Mouse (Mus musculus) heart, postnatal 0 days (tissue): ENCODE results near the gene Erbin. TPM values are rescaled to one million over a fixed set of nuclear protein-coding genes. Genes with fewer than 3 reads are reported as not detected.

Experiments used
- ATAC-seq: fragments of 200-750 bp; cut with Nextera tagmentation; 2 replicates; pipeline ENCODE4 v1.8.0; 2017; ENCODE audit warnings: low read depth, moderate number of reproducible peaks, moderate library complexity; ENCODE audit not compliant: insufficient read depth
- DNase-seq: peaks from one replicate; pipeline ENCODE4 v3.0.0-alpha.2; 2016; ENCODE audit warnings: low spot score
- H3K27ac ChIP-seq: fragments of 300-500 bp; sonication (generic); 2 replicates; pipeline ENCODE4 v1.5.1; 2014; ENCODE audit warnings: low read depth, mild to moderate bottlenecking
- H3K27me3 ChIP-seq: fragments of 300-500 bp; sonication (generic); 2 replicates; pipeline ENCODE4 v1.6.1; 2014; ENCODE audit warnings: low read length, mixed read lengths; ENCODE audit not compliant: control insufficient read depth, insufficient read depth
- H3K36me3 ChIP-seq: fragments of 300-500 bp; sonication (generic); replicated peaks from 2 replicates; pipeline ENCODE4 v1.6.1; 2014; ENCODE audit warnings: low read length, mixed read lengths; ENCODE audit not compliant: control insufficient read depth, insufficient read depth
- H3K4me1 ChIP-seq: fragments of 300-500 bp; sonication (generic); 2 replicates; pipeline ENCODE4 v1.6.1; 2014; ENCODE audit warnings: antibody characterized with exemption; ENCODE audit not compliant: control insufficient read depth, insufficient read depth
- H3K4me2 ChIP-seq: fragments of 300-500 bp; sonication (generic); 2 replicates; pipeline ENCODE4 v1.6.1; 2014; ENCODE audit warnings: low read depth, mild to moderate bottlenecking, low read length, moderate library complexity
- H3K4me3 ChIP-seq: fragments of 300-500 bp; sonication (generic); 2 replicates; pipeline ENCODE4 v1.5.1; 2014; ENCODE audit warnings: low read depth, low read length
- H3K9ac ChIP-seq: fragments of 300-500 bp; sonication (generic); replicated peaks from 2 replicates; pipeline ENCODE4 v1.6.1; 2014; ENCODE audit warnings: low read depth, low read length, mixed read lengths
- H3K9me3 ChIP-seq: fragments of 300-500 bp; sonication (generic); replicated peaks from 2 replicates; pipeline ENCODE4 v1.6.1; 2016; ENCODE audit warnings: low read length; ENCODE audit not compliant: control insufficient read depth
- CTCF ChIP-seq: IDR thresholded peaks from 2 replicates; pipeline ENCODE4 v1.5.1; 2016; ENCODE audit warnings: antibody characterized with exemption, control low read depth, low read depth
- EP300 ChIP-seq: IDR thresholded peaks from 2 replicates; pipeline ENCODE4 v1.6.1; 2016; ENCODE audit warnings: antibody characterized with exemption, low read depth
- WGBS: fragments of 180-500 bp; shearing (Covaris S2); extraction: QIAGEN DNeasy Blood & Tissue Kit; methylation state at CpG from one replicate; pipeline ENCODE4 v1.1.7; 2014; 5-methylcytosine and 5-hydroxymethylcytosine counted together
- polyA plus RNA-seq: library from polyadenylated mRNA; unstranded; fragments of >200 nt; fragmentation: Nextera tagmentation; extraction: Ambion mirVana; gene quantifications from 2 replicates; pipeline ENCODE4 v1.2.1, GENCODE M21; 2015
- total RNA-seq: library from RNA; depleted of rRNA; stranded (reverse); fragments of >200 nt; gene quantifications from 2 replicates; pipeline ENCODE4 v1.2.3, GENCODE M21; 2014; ENCODE audit warnings: low replicate concordance

Erbin gene
- total and polyA plus RNA-seq, 2 experiments from 2014 or later = 10.9 to 30.2 TPM

DNA sequence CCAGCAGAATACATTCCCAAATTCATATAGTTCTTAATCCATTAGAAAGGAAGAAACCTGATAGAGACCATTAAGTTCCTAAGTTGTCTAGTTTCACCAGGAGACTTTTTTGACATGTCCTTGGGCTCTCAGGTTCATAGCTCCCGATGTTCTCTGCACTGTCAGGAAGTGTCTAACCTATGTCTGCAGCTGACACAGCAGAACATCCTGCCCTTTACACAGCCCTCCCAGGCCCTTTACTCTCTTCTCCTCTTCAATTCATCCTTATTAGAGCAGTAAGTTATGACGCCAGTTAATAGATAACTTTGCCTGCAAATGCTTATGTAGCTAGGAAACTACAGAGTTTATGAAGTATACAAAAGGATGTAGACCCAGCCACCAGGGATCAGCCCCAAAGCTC lies 20.5 kb upstream of the Erbin start:
- TF ChIP-seq EP300 (no peak), CTCF (no peak)
- H3K4me3 ChIP-seq = no peak overlapping the region
- WGBS = 56% methylated on average over 2 of the region's 2 CpGs
- H3K9ac ChIP-seq = no peak overlapping the region
- no peaks in the 10 kb centered on the region for H3K9me3 ChIP-seq
- no peaks in the 10 kb centered on the region for H3K36me3 ChIP-seq
- H3K4me2 ChIP-seq = no peak overlapping the region
- no peaks in the 10 kb centered on the region for H3K27me3 ChIP-seq
- ATAC-seq (no peak), DNase-seq (no peak)
- H3K27ac ChIP-seq = no peak overlapping the region
- H3K4me1 ChIP-seq = no peaks in the 10 kb centered on the region

DNA sequence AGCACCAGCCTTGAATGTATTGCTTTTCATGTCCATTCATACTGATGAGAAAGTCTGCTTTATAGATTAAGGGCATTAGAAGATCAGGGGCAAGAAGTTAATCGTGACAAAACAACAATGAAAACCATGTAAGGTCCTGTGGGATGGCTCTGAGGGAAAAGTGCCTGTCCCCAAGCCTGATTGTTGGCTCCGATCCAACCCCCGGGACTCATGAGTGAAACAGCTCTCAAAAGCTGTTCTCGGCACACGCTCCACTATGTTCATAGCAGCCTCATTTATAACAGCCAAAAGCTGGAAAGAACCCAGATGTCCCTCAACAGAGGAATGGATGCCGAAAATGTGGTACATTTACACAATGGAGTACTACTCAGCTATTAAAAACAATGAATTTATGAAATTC lies 4.3 kb upstream of the Erbin start:
- no peaks in the 10 kb centered on the region for H3K36me3 ChIP-seq
- H3K27ac ChIP-seq = no peak overlapping the region
- no peak for DNase-seq
- no peaks in the 10 kb centered on the region for H3K27me3 ChIP-seq
- no peak overlapping the region for H3K4me3 ChIP-seq
- H3K4me1 ChIP-seq = peaks cover 4% of the 10 kb centered on the region
- H3K4me2 ChIP-seq = no peak overlapping the region
- 34% methylated on average over 6 of the region's 6 CpGs for WGBS
- TF ChIP-seq CTCF = no peak
- no peak for TF ChIP-seq EP300
- no peak overlapping the region for H3K9ac ChIP-seq
- no peaks in the 10 kb centered on the region for H3K9me3 ChIP-seq
- ATAC-seq = no peak

DNA sequence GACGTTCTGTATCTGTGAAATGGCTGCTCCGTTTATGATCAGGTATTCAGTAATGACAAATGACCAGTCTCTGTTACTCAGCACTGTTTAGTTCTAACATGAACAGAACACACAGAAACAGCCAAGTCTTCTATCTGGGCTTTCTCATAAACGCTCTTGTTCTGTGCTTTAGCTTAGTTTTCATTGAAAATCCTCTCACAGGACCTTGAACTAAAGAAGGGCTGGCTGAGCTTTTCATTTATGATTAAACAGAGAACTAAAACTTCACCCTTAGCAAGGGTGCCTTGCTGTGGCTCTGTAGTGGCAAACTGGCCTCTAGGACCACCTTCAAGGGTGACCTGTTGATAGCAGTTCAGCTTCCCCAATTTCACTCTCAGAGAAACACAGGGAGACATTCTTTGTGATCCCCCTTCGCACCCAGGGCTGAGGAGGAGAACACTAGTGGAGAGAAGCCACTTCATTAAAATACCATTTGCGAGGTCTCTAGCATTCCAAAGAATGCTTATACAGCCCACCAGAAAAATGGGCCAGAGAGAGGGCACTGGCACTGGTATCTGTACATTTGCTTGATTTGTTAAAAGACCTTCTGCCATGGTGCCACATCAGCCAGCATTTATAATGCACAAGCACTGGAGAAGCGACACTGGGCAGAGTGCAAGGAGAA lies 3.2 kb upstream of the Erbin start:
- Histone ChIP-seq H3K4me2 (no peak overlapping the region), H3K4me3 (no peak overlapping the region), H3K36me3 (no peaks in the 10 kb centered on the region), H3K9ac (no peak overlapping the region), H3K9me3 (no peaks in the 10 kb centered on the region), H3K27ac (no peak overlapping the region), H3K27me3 (no peaks in the 10 kb centered on the region), H3K4me1 (peaks cover 4% of the 10 kb centered on the region)
- no peak for TF ChIP-seq CTCF
- no peak for TF ChIP-seq EP300
- 92% methylated on average over 6 of the region's 6 CpGs for WGBS
- no peak for DNase-seq
- no peak for ATAC-seq

DNA sequence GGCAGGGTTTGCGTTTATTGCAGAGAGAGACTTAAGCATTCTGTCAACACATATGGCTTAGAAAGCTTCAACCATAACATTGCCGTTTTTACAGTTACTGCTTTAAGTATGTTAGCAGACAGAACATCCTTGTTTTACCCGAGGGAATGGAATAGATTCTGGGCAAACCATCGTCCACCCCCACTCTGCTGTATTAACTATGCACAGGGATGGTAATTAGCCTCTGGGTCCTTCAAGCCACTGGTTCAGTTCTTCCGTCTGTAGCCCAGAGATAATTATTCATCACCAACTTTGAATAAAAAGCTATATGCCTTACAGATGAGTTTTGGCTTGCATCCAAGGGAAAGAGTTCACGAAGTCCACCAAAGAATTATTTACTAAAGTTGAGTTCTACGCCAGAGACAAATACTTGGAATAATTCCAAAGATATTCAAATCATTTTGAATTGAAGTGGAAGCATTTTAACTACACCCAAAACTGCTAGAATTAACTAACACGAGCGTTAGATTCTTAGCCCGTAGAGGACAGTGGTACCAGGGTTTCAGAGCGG lies 1.6 kb upstream of the Erbin start:
- Histone ChIP-seq H3K27ac (peak overlapping the region; percentile 100), H3K9me3 (no peaks in the 10 kb centered on the region), H3K27me3 (no peaks in the 10 kb centered on the region), H3K4me2 (peak overlapping the region; percentile 80), H3K9ac (peak overlapping the region; percentile 99), H3K36me3 (no peaks in the 10 kb centered on the region), H3K4me3 (peak overlapping the region; percentile 98), H3K4me1 (peaks cover 7% of the 10 kb centered on the region)
- 19% methylated on average over 11 of the region's 11 CpGs for WGBS
- no peak for TF ChIP-seq EP300
- no peak for TF ChIP-seq CTCF
- ATAC-seq = no peak
- peak; percentile 55 for DNase-seq

DNA sequence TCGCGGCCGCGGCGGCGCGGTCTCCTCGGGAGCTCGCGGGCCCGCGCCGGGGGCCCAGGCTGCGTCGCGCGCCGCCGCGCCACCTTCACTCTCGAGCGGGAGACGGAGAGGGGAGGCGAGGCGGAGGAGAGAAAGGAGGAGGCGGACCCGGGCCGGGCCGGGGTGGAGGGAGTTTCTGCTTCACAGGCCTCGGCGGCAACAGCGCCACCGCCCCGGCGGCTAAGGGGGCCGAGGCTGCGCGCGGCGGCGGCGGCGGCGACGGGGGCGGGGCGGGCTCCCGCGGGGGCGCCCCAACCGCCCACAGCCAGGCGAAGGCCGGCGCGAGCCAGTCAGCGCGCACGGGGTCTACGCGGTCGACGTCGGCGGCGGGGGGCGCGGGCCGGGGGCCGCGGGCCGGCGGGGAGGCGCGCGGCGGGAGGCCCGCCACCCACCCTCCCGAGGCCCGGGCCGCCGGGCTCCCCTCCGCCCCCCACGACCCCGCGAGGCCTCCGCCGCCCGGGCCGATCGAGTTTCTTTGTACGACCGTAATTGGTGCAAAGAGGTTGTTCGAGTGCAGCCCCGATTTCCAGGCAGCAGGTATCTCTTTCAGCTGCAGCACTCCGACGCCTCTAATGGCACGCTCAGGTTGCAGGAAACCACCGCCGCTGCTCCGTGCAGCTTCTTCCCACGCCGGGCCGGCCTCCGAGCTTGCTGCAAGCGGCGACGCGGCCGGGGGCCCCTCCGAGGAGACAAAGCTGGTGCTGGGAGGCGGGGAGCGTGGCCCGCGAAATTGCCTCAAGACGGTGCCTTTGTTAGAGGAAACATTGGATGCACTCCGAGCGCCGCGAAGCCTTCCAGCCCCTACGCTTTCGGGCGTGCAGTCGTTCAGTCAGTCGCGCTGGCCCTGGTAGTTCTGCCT lies 868 bp upstream of the Erbin start:
- Histone ChIP-seq H3K4me1 (peaks cover 13% of the 10 kb centered on the region), H3K36me3 (no peaks in the 10 kb centered on the region), H3K27me3 (no peaks in the 10 kb centered on the region), H3K9me3 (no peaks in the 10 kb centered on the region), H3K4me2 (peak overlapping the region; percentile 80), H3K4me3 (peak overlapping the region; percentile 98), H3K27ac (peak overlapping the region; percentile 100), H3K9ac (peak overlapping the region; percentile 99)
- no peak for TF ChIP-seq EP300
- TF ChIP-seq CTCF = no peak
- ATAC-seq (peak; percentile 88), DNase-seq (peak; percentile 83)
- under 1% methylated on average over 99 of the region's 125 CpGs for WGBS
